In the genomic region with DNA sequence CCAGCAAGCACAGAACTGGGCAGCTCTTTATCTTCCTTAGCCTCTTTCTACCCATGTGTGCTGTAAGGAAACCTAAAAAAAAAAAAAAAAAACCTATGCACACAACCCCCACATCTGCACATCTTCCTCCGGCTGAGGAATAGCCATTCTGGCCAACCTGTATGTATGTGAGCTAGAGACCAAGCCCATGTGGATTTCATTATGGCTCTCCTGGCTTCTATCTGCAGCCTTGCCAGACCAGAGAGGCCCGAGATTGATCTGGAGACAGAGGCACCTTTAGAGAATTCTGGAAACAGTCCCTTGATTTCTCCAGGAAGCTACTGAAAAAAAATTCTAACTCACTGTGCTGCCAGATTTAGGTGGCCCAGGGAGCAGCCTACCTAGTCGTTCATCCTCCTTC, we compare ENCODE assay signal across 18 mouse cellular contexts.
A peak's percentile ranks its signal among the peaks of the same experiment; 100 is the strongest.
DNase-seq lines count a peak whose midpoint lies in the region; ATAC-seq lines count a peak whose summit lies in the region.
"Had no signal": no experiment of that assay in that cellular context is flagged by ENCODE, and none has a peak within 500 bp of the region (broad histone marks: within the 10 kb centered on the region; RNA-seq: fewer than 3 reads in every experiment).

No protein-coding gene starts in this region.

- intact Hi-C loops in left cerebral cortex, postnatal 14 days (cut with DNase I): no loop called here

- peak; percentile 49 for DNase-seq in embryo, embryonic 11 days
- DNase-seq in embryo, embryonic 10 days (ENCODE audit: low spot score): no peak
- DNase-seq in embryonic facial prominence, embryonic 14.5 days (ENCODE audit: low spot score): peak; percentile 70
- no peak for DNase-seq in left cerebral cortex, postnatal 14 days (ENCODE audit: low spot score in 2 of 2)
- no peak for DNase-seq in yolk sac, embryonic 10.5 days (ENCODE audit: low spot score)
- DNase-seq in urinary bladder, adult 18-20 months (ENCODE audit: low spot score in 2 of 2): no peak
- DNase-seq: adrenal gland, postnatal 10 days; cerebellum, adult 11-12 months; cerebellum, adult 9-10 months; cerebellum, postnatal 36 days; forebrain, postnatal 0 days; gastrocnemius, adult 2 months; gastrocnemius, postnatal 25 days; heart, postnatal 36 days had no signal

- no peak overlapping the region for H3K27ac ChIP-seq in embryonic facial prominence, embryonic 14.5 days (replicated peaks; ENCODE audit: low read depth, low read length)
- peak overlapping the region; percentile 74 for H3K27ac ChIP-seq in limb, embryonic 12.5 days
- H3K27ac ChIP-seq: forebrain, embryonic 12.5 days; gastrocnemius, adult 2 months; heart, embryonic 13.5 days; hindbrain, postnatal 0 days had no signal

- no peak overlapping the region for H3K9ac ChIP-seq in embryonic facial prominence, embryonic 14.5 days (ENCODE audit: low read depth, low read length)
- no peak overlapping the region for H3K9ac ChIP-seq in limb, embryonic 12.5 days (replicated peaks)
- H3K9ac ChIP-seq: forebrain, embryonic 12.5 days; forebrain, postnatal 0 days; heart, embryonic 13.5 days had no signal

- peaks cover 40% of the 10 kb centered on the region for H3K4me1 ChIP-seq in embryonic facial prominence, embryonic 14.5 days (ENCODE audit: control insufficient read depth, insufficient read depth, low read length)
- peaks cover 39% of the 10 kb centered on the region for H3K4me1 ChIP-seq in limb, embryonic 12.5 days (replicated peaks)
- H3K4me1 ChIP-seq: forebrain, embryonic 12.5 days had no signal

- no peak overlapping the region for H3K4me3 ChIP-seq in embryonic facial prominence, embryonic 14.5 days (ENCODE audit: low read depth, low read length)
- no peak overlapping the region for H3K4me3 ChIP-seq in limb, embryonic 12.5 days (replicated peaks)
- H3K4me3 ChIP-seq: forebrain, embryonic 12.5 days; gastrocnemius, adult 2 months; heart, embryonic 13.5 days had no signal

- WGBS in embryonic facial prominence, embryonic 14.5 days: 27% methylated on average over 3 of the region's 3 CpGs
- WGBS in limb, embryonic 12.5 days: 16% methylated on average over 3 of the region's 3 CpGs

- H3K9me3 ChIP-seq in embryonic facial prominence, embryonic 14.5 days (ENCODE audit: control insufficient read depth, low read length): no peaks in the 10 kb centered on the region
- no peaks in the 10 kb centered on the region for H3K9me3 ChIP-seq in limb, embryonic 12.5 days
- H3K9me3 ChIP-seq: forebrain, embryonic 12.5 days; heart, embryonic 13.5 days had no signal

- no peak overlapping the region for H3K4me2 ChIP-seq in embryonic facial prominence, embryonic 14.5 days (ENCODE audit: low read depth, low read length)
- H3K4me2 ChIP-seq in limb, embryonic 12.5 days: no peak overlapping the region
- H3K4me2 ChIP-seq: forebrain, embryonic 12.5 days; heart, embryonic 13.5 days had no signal

- no peak for ATAC-seq in embryonic facial prominence, embryonic 14.5 days (ENCODE audit: low read depth)
- no peak for ATAC-seq in limb, embryonic 12.5 days (ENCODE audit: insufficient number of reproducible peaks, insufficient read depth, low FRiP score, low TSS enrichment, low read depth)
- ATAC-seq: forebrain, postnatal 0 days had no signal

- no peaks in the 10 kb centered on the region for H3K27me3 ChIP-seq in embryonic facial prominence, embryonic 14.5 days (replicated peaks; ENCODE audit: control insufficient read depth, insufficient read depth, low read length)
- H3K27me3 ChIP-seq in limb, embryonic 12.5 days: peaks cover 4% of the 10 kb centered on the region; the same call in 1 of the 2 replicates
- H3K27me3 ChIP-seq: forebrain, embryonic 12.5 days had no signal

- no peaks in the 10 kb centered on the region for H3K36me3 ChIP-seq in embryonic facial prominence, embryonic 14.5 days (ENCODE audit: control insufficient read depth, insufficient read depth, low read length)
- H3K36me3 ChIP-seq in limb, embryonic 12.5 days: no peaks in the 10 kb centered on the region
- H3K36me3 ChIP-seq: forebrain, embryonic 12.5 days; heart, embryonic 13.5 days had no signal

Comparison
In these comparisons a context has a peak if more than half of its experiments do, and no peak if none do; other contexts are left out.
1. DNase-seq: peak in embryo, embryonic 11 days (single experiment) and embryonic facial prominence, embryonic 14.5 days (single experiment); none in embryo, embryonic 10 days (single experiment), left cerebral cortex, postnatal 14 days (0 of 2), yolk sac, embryonic 10.5 days (single experiment) and urinary bladder, adult 18-20 months (0 of 2).